Mouse (Mus musculus): ENCODE measurements around the gene Slc52a3.

- no peak for TF ChIP-seq CTCF (IDR thresholded peaks at IDR 0.05 in 2 of 3, conservative IDR thresholded peaks at IDR 0.05 in 1 of 3; ENCODE audit: control insufficient read depth in 1 of 3, insufficient read depth in 1 of 3, low read depth in 2 of 3, low read length in 3 of 3, poor library complexity in 1 of 3, severe bottlenecking in 1 of 3)
- TF ChIP-seq RAD21 (IDR thresholded peaks at IDR 0.05; ENCODE audit: low read depth, low read length) = no peak
- TF ChIP-seq POLR2A (IDR thresholded peaks at IDR 0.05; ENCODE audit: control insufficient read depth in 1 of 2, insufficient read depth in 1 of 2, low read depth in 1 of 2, low read length in 2 of 2, poor library complexity in 1 of 2) = no peak
- no peak for TF ChIP-seq EP300 (IDR thresholded peaks at IDR 0.05; ENCODE audit: low read depth in 1 of 2, low read length in 2 of 2)
- no peak for TF ChIP-seq MAZ (IDR thresholded peaks at IDR 0.05; ENCODE audit: low read depth, low read length)
- no peak for TF ChIP-seq POLR2AphosphoS2 (IDR thresholded peaks at IDR 0.05; ENCODE audit: low read length)
- no peak for TF ChIP-seq NELFE (IDR thresholded peaks at IDR 0.05; ENCODE audit: low read depth, low read length)
- TF ChIP-seq TAL1 (IDR thresholded peaks at IDR 0.05; ENCODE audit: low read length) = no peak
- no peak for TF ChIP-seq TBP (IDR thresholded peaks at IDR 0.05; ENCODE audit: low read depth, low read length)
- no peak for TF ChIP-seq GATA1 (IDR thresholded peaks at IDR 0.05; ENCODE audit: low read depth, low read length)
- TF ChIP-seq USF1 (IDR thresholded peaks at IDR 0.05; ENCODE audit: low read depth, low read length) = no peak
- TF ChIP-seq ELF1 (IDR thresholded peaks at IDR 0.05; ENCODE audit: low read depth, low read length) = no peak
- no peak for TF ChIP-seq MAFK (IDR thresholded peaks at IDR 0.05; ENCODE audit: borderline replicate concordance, low read depth, low read length)
- TF ChIP-seq CHD1 (IDR thresholded peaks at IDR 0.05; ENCODE audit: low read depth, low read length) = no peak
Measured at GRCm38 (mm10) chr2:151953665-151954064, 42.6 kb upstream of the Slc52a3 start.
